Mouse (Mus musculus) cerebellum, postnatal 10 days (tissue): ENCODE measurements at regions not wholly inside any gene's neighbourhood (a gene's known extent, or its start where the extent isn't known, plus 50 kb on each side); places are given as distances from the start of the nearest gene placed in this dataset.

ENCODE experiments used
- DNase-seq, 2 experiments: peaks; one replicate each; pipeline ENCODE4 v3.0.0; 2021; ENCODE audit warnings: mixed read lengths in 2 of 2

DNA sequence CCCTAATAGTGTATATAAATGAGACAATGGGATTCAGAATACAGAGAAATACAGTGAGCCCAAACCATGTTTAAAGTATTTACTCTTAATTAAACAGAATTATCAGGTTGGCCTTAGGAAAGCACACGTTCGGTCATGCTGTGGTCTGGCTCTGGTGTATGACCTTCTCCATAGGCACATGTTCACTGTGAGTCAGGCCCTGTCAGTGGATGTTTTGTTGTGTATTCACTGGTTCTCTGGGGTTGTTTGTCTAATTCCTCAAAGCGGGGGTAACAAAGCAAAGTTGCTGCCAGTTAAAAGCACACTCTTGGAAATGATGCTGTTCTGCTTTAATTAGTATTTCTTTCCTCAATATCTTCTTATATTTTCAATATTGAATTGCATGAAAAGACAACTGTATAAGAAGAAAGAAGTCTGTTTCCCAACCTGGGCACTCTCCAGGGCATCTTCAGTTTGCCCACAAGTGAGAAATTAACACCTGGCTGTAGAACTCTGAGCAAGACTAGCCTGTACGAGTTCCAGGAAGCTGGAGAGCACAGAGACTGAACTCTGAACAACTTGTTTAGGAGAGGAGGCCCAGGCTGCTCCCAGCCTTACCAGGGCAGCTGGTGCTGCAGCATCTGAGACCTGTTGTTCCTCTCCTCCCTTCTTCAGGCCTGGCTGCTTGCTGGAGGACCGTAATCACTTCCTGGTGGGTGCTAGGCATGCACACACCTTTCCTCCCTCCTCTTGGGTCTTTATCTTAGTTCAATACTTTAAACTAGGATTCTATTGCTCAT, 593.1 kb downstream of the Ttll7 start:
- DNase-seq = no peak

DNA sequence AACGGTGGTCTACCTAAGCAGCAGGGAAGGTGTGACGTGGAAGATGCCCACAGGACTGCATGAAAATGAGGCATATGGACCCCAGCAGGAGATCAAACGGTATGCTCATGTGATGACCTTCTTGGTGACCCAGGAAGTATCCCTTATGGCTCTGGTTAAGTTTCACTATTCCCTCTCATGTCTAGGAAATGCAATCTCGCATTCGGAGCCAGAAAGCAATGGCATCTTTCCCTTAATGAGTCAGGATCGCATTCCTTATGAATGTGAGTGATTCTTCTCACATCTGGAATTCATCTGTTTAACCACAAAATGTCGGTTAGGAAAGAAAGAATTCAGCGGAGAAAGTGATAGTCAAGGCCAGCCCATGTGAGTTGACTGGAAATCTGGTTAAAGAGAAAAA, 593.7 kb downstream of the Ttll7 start:
- DNase-seq = no peak

- DNase-seq = no peak
Measured at GRCm38 (mm10) chr3:147452176-147452575, 600.0 kb downstream of the Ttll7 start.

DNA sequence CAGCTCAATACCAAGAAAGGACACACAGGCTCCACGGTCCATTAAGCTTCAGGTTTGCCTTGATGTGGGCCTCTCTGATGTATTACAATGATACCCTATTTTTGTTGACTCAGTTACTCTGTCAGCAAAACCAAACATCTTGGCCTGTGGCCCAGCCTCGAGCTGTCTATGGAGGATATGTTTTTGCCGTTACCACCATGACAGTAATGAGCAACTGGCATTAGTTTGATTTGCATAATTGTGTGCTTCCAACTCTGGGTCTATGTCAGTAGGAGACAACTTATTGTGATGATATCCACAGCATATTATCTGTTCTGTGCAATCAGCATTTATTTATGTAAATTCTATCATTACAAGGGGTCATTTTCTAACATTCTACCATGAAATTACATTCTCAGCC, 603.2 kb downstream of the Ttll7 start:
- no peak for DNase-seq

DNA sequence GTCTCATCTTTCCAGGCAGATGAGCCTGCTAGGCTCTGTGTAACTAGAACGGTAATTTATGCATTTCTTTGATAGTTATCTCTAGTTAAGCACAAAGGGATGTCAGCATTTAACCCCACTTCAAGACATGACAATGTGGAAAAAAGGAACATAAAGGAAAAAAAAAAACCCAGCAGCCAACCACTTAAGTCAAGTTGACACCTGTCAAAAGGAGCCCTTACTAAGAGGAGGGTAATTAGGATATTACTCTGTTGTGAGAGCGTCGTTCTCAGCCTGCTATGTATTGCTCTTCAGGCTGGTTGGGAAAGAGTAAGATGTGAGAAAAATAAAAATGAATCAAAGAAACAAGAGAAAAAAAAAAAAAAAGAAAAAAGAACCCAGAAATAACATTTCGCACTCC, 604.1 kb downstream of the Ttll7 start:
- no peak for DNase-seq

DNA sequence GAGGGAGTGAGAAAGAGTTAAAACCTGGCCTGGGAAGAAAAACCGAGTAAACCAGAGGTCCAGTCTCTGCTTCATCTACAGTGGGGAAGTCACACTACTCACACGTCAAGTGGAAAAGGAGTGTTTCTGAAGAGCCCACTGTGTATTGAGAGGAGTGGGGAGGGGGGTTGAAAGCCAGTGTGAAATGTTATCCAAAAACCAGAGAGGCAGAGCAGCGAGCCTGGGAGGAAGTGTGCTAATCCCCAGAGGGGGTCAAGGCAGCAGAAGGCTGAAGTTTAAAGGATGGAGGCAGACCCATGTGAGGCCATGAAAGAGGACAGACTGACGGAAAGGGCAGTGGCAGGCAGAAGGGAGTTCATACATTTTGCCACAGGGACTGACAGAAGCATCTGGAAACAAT, 605.9 kb downstream of the Ttll7 start:
- no peak for DNase-seq

GRCm38 (mm10) chr3:147479890-147480289, 627.7 kb downstream of the Ttll7 start:
- no peak for DNase-seq
